Mouse (Mus musculus) limb, embryonic 11.5 days (tissue): Measurements from ENCODE around the gene Dynll1. TPM values are rescaled to one million over a fixed set of nuclear protein-coding genes. Genes with fewer than 3 reads are reported as not detected.

ENCODE experiments used
- polyA plus RNA-seq: library from polyadenylated mRNA; unstranded; fragments of >200 nt; fragmentation: Nextera tagmentation; extraction: Ambion mirVana; gene quantifications from 2 replicates; pipeline ENCODE4 v1.2.1, GENCODE M21; 2014

Dynll1 gene
- polyA plus RNA-seq, 1 experiment from 2014 or later, result 2,035 TPM

Other genes starting within 250 kb of the Dynll1 start
- 36.5 and 39.5 TPM in 2 replicates for gene Gm10401, start 202.7 kb downstream of the Dynll1 start, polyA plus RNA-seq
- gene Acads, start 181.7 kb downstream of the Dynll1 start, polyA plus RNA-seq, result 41.5 and 49.3 TPM in 2 replicates
- 65.3 and 65.4 TPM in 2 replicates for gene Unc119b, start 166.0 kb downstream of the Dynll1 start, polyA plus RNA-seq
- 51.5 and 58.8 TPM in 2 replicates for gene Mlec, start 142.8 kb downstream of the Dynll1 start, polyA plus RNA-seq
- 1.2 and 1.9 TPM in 2 replicates for gene Cabp1, start 106.6 kb downstream of the Dynll1 start, polyA plus RNA-seq
- 118 and 123 TPM in 2 replicates for gene Pop5, start 65.2 kb downstream of the Dynll1 start, polyA plus RNA-seq
- 77.5 and 105 TPM in 2 replicates for gene Rnf10, start 28.1 kb downstream of the Dynll1 start, polyA plus RNA-seq
- gene Coq5, start 21.3 kb downstream of the Dynll1 start, polyA plus RNA-seq, result 51.4 and 54.6 TPM in 2 replicates
- gene Srsf9, start 26.2 kb upstream of the Dynll1 start, polyA plus RNA-seq, result 417 and 433 TPM in 2 replicates
- 42.5 and 46.7 TPM in 2 replicates for gene Gatc, start 40.2 kb upstream of the Dynll1 start, polyA plus RNA-seq
- 59.8 and 64.4 TPM in 2 replicates for gene Triap1, start 40.2 kb upstream of the Dynll1 start, polyA plus RNA-seq
- gene Cox6a1, start 48.0 kb upstream of the Dynll1 start, polyA plus RNA-seq, result 712 and 734 TPM in 2 replicates
- gene Msi1, start 128.6 kb upstream of the Dynll1 start, polyA plus RNA-seq, result 45.9 and 48.3 TPM in 2 replicates
- gene Pla2g1b, start 165.3 kb upstream of the Dynll1 start, polyA plus RNA-seq, result not detected in 2 replicates
- 19.2 and 19.7 TPM in 2 replicates for gene Sirt4, start 183.7 kb upstream of the Dynll1 start, polyA plus RNA-seq
- gene Pxn, start 205.7 kb upstream of the Dynll1 start, polyA plus RNA-seq, result 13.5 and 17.7 TPM in 2 replicates